Mouse (Mus musculus): ENCODE results near the gene Kl.

DNA sequence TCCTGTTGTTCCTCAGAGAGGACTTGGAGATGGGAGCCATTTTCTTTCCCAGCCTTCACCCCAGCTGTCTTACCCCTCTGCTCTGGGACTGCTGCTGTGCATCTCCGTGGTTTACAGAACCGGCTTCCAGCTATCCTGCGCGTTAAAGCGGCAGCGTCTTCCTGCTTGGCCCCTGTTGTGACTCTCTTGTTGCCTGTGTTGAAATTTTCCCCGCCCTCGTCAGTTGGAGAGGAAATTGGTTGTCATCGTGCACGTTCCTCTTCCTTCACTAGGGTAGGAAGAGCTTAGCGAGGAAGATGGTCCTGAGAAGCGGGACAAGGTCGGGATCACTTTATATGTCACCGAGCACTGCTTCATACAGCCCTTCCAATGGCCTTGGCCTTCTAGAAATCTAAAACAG, 68.4 kb downstream of the Kl start:
- no peak for TF ChIP-seq POLR2A (IDR thresholded peaks at IDR 0.05; ENCODE audit: control insufficient read depth, extremely low read depth, insufficient read depth, low read length, poor library complexity)
- no peak for TF ChIP-seq CTCF (IDR thresholded peaks at IDR 0.05; ENCODE audit: borderline replicate concordance, control insufficient read depth, extremely low read depth, insufficient read depth, low read length, poor library complexity)
